29 mouse cellular contexts compared by ENCODE assay signal in the genomic region with DNA sequence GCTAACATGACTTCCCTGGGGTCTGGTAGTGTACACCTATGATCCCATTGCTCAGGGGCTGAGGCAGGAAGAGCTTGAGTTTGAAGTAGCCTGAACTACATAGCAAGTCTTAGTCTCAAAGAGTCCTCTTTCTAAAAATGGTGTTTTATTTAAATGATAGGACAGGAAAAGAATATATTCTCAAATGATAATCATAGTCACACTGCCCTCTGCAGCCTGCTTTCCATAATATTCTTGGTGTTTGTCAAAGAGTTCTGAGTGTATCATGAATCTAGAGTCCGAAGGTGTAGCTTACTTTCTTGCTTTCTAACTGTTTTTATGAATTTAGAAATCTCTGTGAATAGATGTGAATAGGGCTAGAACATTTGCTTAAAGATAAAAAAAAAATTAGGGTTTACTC. TPM values are rescaled to one million over a fixed set of nuclear protein-coding genes. Genes with fewer than 3 reads are reported as not detected.
A peak's percentile ranks its signal among the peaks of the same experiment; 100 is the strongest.
DNase-seq lines count a peak whose midpoint lies in the region; ATAC-seq and TF ChIP-seq lines count a peak whose summit lies in the region.
"Had no signal": no experiment of that assay in that cellular context is flagged by ENCODE, and none has a peak within 500 bp of the region (broad histone marks: within the 10 kb centered on the region; RNA-seq: fewer than 3 reads in every experiment).

No protein-coding gene starts in this region.

- H3K9ac ChIP-seq in forebrain, postnatal 0 days: no peak overlapping the region
- H3K9ac ChIP-seq in intestine, postnatal 0 days (ENCODE audit: low read depth, low read length): no peak overlapping the region
- H3K9ac ChIP-seq in intestine, embryonic 15.5 days: no peak overlapping the region
- H3K9ac ChIP-seq in midbrain, postnatal 0 days (replicated peaks; ENCODE audit: low read length, poor library complexity, severe bottlenecking): no peak overlapping the region
- no peak overlapping the region for H3K9ac ChIP-seq in midbrain, embryonic 15.5 days
- H3K9ac ChIP-seq: hindbrain, embryonic 12.5 days; limb, embryonic 13.5 days; liver, embryonic 13.5 days had no signal

- H3K27me3 ChIP-seq in forebrain, postnatal 0 days (ENCODE audit: insufficient read depth, low read length): no peaks in the 10 kb centered on the region
- no peaks in the 10 kb centered on the region for H3K27me3 ChIP-seq in forebrain, embryonic 10.5 days (ENCODE audit: poor library complexity, severe bottlenecking)
- H3K27me3 ChIP-seq in intestine, postnatal 0 days (replicated peaks; ENCODE audit: control insufficient read depth, insufficient read depth, low read length): no peaks in the 10 kb centered on the region
- no peaks in the 10 kb centered on the region for H3K27me3 ChIP-seq in intestine, embryonic 15.5 days (replicated peaks)
- no peaks in the 10 kb centered on the region for H3K27me3 ChIP-seq in midbrain, postnatal 0 days (ENCODE audit: insufficient read depth, low read length)
- no peaks in the 10 kb centered on the region for H3K27me3 ChIP-seq in midbrain, embryonic 15.5 days (replicated peaks)
- H3K27me3 ChIP-seq: hindbrain, embryonic 12.5 days; limb, embryonic 13.5 days; liver, embryonic 13.5 days had no signal

- no peak overlapping the region for H3K27ac ChIP-seq in forebrain, postnatal 0 days (ENCODE audit: low read depth, low read length)
- H3K27ac ChIP-seq in forebrain, embryonic 10.5 days: no peak overlapping the region
- H3K27ac ChIP-seq in intestine, postnatal 0 days (ENCODE audit: low read depth, low read length): no peak overlapping the region
- no peak overlapping the region for H3K27ac ChIP-seq in intestine, embryonic 15.5 days
- no peak overlapping the region for H3K27ac ChIP-seq in midbrain, postnatal 0 days (ENCODE audit: low read depth, low read length)
- no peak overlapping the region for H3K27ac ChIP-seq in midbrain, embryonic 15.5 days
- H3K27ac ChIP-seq: hindbrain, embryonic 12.5 days; limb, embryonic 13.5 days; liver, embryonic 13.5 days had no signal

- WGBS in forebrain, postnatal 0 days: 85% methylated on average over 1 of the region's 1 CpGs
- WGBS in forebrain, embryonic 10.5 days: 91% methylated on average over 1 of the region's 1 CpGs
- 75% methylated on average over 1 of the region's 1 CpGs for WGBS in intestine, postnatal 0 days
- 81% methylated on average over 1 of the region's 1 CpGs for WGBS in intestine, embryonic 15.5 days
- 87% methylated on average over 1 of the region's 1 CpGs for WGBS in midbrain, postnatal 0 days
- 92% methylated on average over 1 of the region's 1 CpGs for WGBS in midbrain, embryonic 15.5 days

- peak; percentile 48 for DNase-seq in forebrain, postnatal 0 days
- no peak for DNase-seq in forebrain, embryonic 10.5 days (ENCODE audit: extremely low spot score, low spot score)
- DNase-seq in midbrain, postnatal 0 days (ENCODE audit: low spot score): no peak
- no peak for DNase-seq in retina, postnatal 1 day
- DNase-seq: adrenal gland, postnatal 14 days; B cell, adult 2 months; cerebellum, adult 18-20 months; cerebellum, postnatal 25 days; embryo, embryonic 11 days; gastrocnemius, postnatal 10 days; heart, adult 18-20 months; kidney, adult 9 months; kidney, postnatal 4 days; liver, embryonic 13.5 days; lung, postnatal 10 days; right cerebral cortex, postnatal 4 days had no signal

- no peaks in the 10 kb centered on the region for H3K9me3 ChIP-seq in forebrain, postnatal 0 days (ENCODE audit: low read length)
- no peaks in the 10 kb centered on the region for H3K9me3 ChIP-seq in forebrain, embryonic 10.5 days
- no peaks in the 10 kb centered on the region for H3K9me3 ChIP-seq in intestine, postnatal 0 days (ENCODE audit: control insufficient read depth)
- H3K9me3 ChIP-seq in intestine, embryonic 15.5 days: no peaks in the 10 kb centered on the region
- H3K9me3 ChIP-seq in midbrain, postnatal 0 days (ENCODE audit: low read length): no peaks in the 10 kb centered on the region
- no peaks in the 10 kb centered on the region for H3K9me3 ChIP-seq in midbrain, embryonic 15.5 days
- H3K9me3 ChIP-seq: hindbrain, embryonic 12.5 days; limb, embryonic 13.5 days; liver, embryonic 13.5 days had no signal

- peak; percentile 46 for TF ChIP-seq CTCF in forebrain, postnatal 0 days (IDR thresholded peaks at IDR 0.05; ENCODE audit: low read depth)
- peak; percentile 34 for TF ChIP-seq CTCF in intestine, postnatal 0 days (IDR thresholded peaks at IDR 0.05; ENCODE audit: low read depth)
- TF ChIP-seq CTCF in midbrain, postnatal 0 days (IDR thresholded peaks at IDR 0.05): peak; percentile 58

- H3K4me3 ChIP-seq in forebrain, postnatal 0 days (ENCODE audit: low read depth, low read length): no peak overlapping the region
- no peak overlapping the region for H3K4me3 ChIP-seq in forebrain, embryonic 10.5 days
- H3K4me3 ChIP-seq in intestine, postnatal 0 days (ENCODE audit: low read depth, low read length): no peak overlapping the region
- no peak overlapping the region for H3K4me3 ChIP-seq in intestine, embryonic 15.5 days (replicated peaks)
- no peak overlapping the region for H3K4me3 ChIP-seq in midbrain, postnatal 0 days (ENCODE audit: low read depth, low read length)
- H3K4me3 ChIP-seq in midbrain, embryonic 15.5 days: no peak overlapping the region
- H3K4me3 ChIP-seq: hindbrain, embryonic 12.5 days; limb, embryonic 13.5 days; liver, embryonic 13.5 days had no signal

- ATAC-seq in forebrain, postnatal 0 days: no peak
- ATAC-seq in intestine, postnatal 0 days: no peak
- ATAC-seq in intestine, embryonic 15.5 days: no peak
- ATAC-seq in midbrain, postnatal 0 days (ENCODE audit: low FRiP score): no peak
- ATAC-seq in midbrain, embryonic 15.5 days (replicated peaks): no peak
- ATAC-seq: activated CD4-positive, CD25-positive, alpha-beta regulatory T cell, adult 4 months; forebrain, embryonic 16.5 days; inflammation-experienced regulatory T-cells, adult 6 months; midbrain, embryonic 16.5 days had no signal

- H3K4me2 ChIP-seq in forebrain, postnatal 0 days (ENCODE audit: low read depth): no peak overlapping the region
- H3K4me2 ChIP-seq in intestine, postnatal 0 days (replicated peaks; ENCODE audit: low read depth): no peak overlapping the region
- no peak overlapping the region for H3K4me2 ChIP-seq in intestine, embryonic 15.5 days (replicated peaks)
- H3K4me2 ChIP-seq in midbrain, postnatal 0 days (ENCODE audit: low read depth, low read length, poor library complexity, severe bottlenecking): no peak overlapping the region
- no peak overlapping the region for H3K4me2 ChIP-seq in midbrain, embryonic 15.5 days
- H3K4me2 ChIP-seq: hindbrain, embryonic 12.5 days; limb, embryonic 13.5 days; liver, embryonic 13.5 days had no signal

- no peaks in the 10 kb centered on the region for H3K4me1 ChIP-seq in forebrain, postnatal 0 days (ENCODE audit: insufficient read depth)
- H3K4me1 ChIP-seq in forebrain, embryonic 10.5 days: no peaks in the 10 kb centered on the region
- no peaks in the 10 kb centered on the region for H3K4me1 ChIP-seq in intestine, postnatal 0 days (replicated peaks; ENCODE audit: control insufficient read depth, insufficient read depth, low read length)
- H3K4me1 ChIP-seq in intestine, embryonic 15.5 days (replicated peaks): no peaks in the 10 kb centered on the region
- no peaks in the 10 kb centered on the region for H3K4me1 ChIP-seq in midbrain, postnatal 0 days (ENCODE audit: insufficient read depth, low read length)
- H3K4me1 ChIP-seq in midbrain, embryonic 15.5 days: no peaks in the 10 kb centered on the region
- H3K4me1 ChIP-seq: hindbrain, embryonic 12.5 days; liver, embryonic 13.5 days had no signal

- no peaks in the 10 kb centered on the region for H3K36me3 ChIP-seq in forebrain, postnatal 0 days (ENCODE audit: insufficient read depth)
- H3K36me3 ChIP-seq in forebrain, embryonic 10.5 days (replicated peaks): no peaks in the 10 kb centered on the region
- no peaks in the 10 kb centered on the region for H3K36me3 ChIP-seq in intestine, postnatal 0 days (ENCODE audit: control insufficient read depth, insufficient read depth)
- no peaks in the 10 kb centered on the region for H3K36me3 ChIP-seq in intestine, embryonic 15.5 days
- H3K36me3 ChIP-seq in midbrain, postnatal 0 days (ENCODE audit: insufficient read depth, low read length): no peaks in the 10 kb centered on the region
- no peaks in the 10 kb centered on the region for H3K36me3 ChIP-seq in midbrain, embryonic 15.5 days (replicated peaks)
- H3K36me3 ChIP-seq: hindbrain, embryonic 12.5 days; limb, embryonic 13.5 days; liver, embryonic 13.5 days had no signal

RNA-seq across cellular contexts. Expression of a gene that starts 16.0 kb away (rescaled TPM):
- total RNA-seq in forebrain, postnatal 0 days (2014; rRNA removed): 0.08 TPM in 1 of 2 replicates, not detected in the other
- 0.13 TPM in 1 of 2 replicates, not detected in the other for polyA plus RNA-seq in forebrain, postnatal 0 days (2015; fragmentation: Nextera tagmentation; extraction: Ambion mirVana)
- polyA plus RNA-seq in forebrain, embryonic 10.5 days (2016; fragmentation: Nextera tagmentation; extraction: Ambion mirVana): not detected in 2 replicates
- polyA plus RNA-seq in intestine, postnatal 0 days (2015; fragmentation: Nextera tagmentation; extraction: Ambion mirVana): not detected in 2 replicates
- 0.11 and 0.15 TPM in 2 replicates for polyA plus RNA-seq in intestine, embryonic 15.5 days (2015; fragmentation: Nextera tagmentation; extraction: Ambion mirVana)
- not detected in 2 replicates for total RNA-seq in midbrain, postnatal 0 days (2014; rRNA removed)
- 0.15 and 0.19 TPM in 2 replicates for polyA plus RNA-seq in midbrain, postnatal 0 days (2015; fragmentation: Nextera tagmentation; extraction: Ambion mirVana)
- polyA plus RNA-seq in midbrain, embryonic 15.5 days (2015; fragmentation: Nextera tagmentation; extraction: Ambion mirVana): 0.27 and 0.28 TPM in 2 replicates
- total RNA-seq: adrenal gland, postnatal 14 days; gastrocnemius, postnatal 10 days; heart, adult 18-20 months; layer of hippocampus, postnatal 14 days; left cerebral cortex, postnatal 14 days; megakaryocyte-erythroid progenitor cell, adult 5-6 weeks had no signal
- polyA plus RNA-seq: forebrain, embryonic 16.5 days; heart, embryonic 16.5 days; hindbrain, embryonic 12.5 days; limb, embryonic 13.5 days; liver, embryonic 13.5 days had no signal

RNA-seq across cellular contexts. Expression of a gene that starts 56.5 kb away (rescaled TPM):
- total RNA-seq in forebrain, postnatal 0 days (2014; rRNA removed): 28.4 and 36.9 TPM in 2 replicates
- 5.6 and 8.5 TPM in 2 replicates for polyA plus RNA-seq in forebrain, postnatal 0 days (2015; fragmentation: Nextera tagmentation; extraction: Ambion mirVana)
- 8.9 and 9.7 TPM in 2 replicates for polyA plus RNA-seq in forebrain, embryonic 10.5 days (2016; fragmentation: Nextera tagmentation; extraction: Ambion mirVana)
- polyA plus RNA-seq in intestine, postnatal 0 days (2015; fragmentation: Nextera tagmentation; extraction: Ambion mirVana): 2.2 and 3.4 TPM in 2 replicates
- 8.4 and 9.1 TPM in 2 replicates for polyA plus RNA-seq in intestine, embryonic 15.5 days (2015; fragmentation: Nextera tagmentation; extraction: Ambion mirVana)
- 25.0 and 25.8 TPM in 2 replicates for total RNA-seq in midbrain, postnatal 0 days (2014; rRNA removed)
- 4.9 and 7.9 TPM in 2 replicates for polyA plus RNA-seq in midbrain, postnatal 0 days (2015; fragmentation: Nextera tagmentation; extraction: Ambion mirVana)
- 14.1 and 15.9 TPM in 2 replicates for polyA plus RNA-seq in midbrain, embryonic 15.5 days (2015; fragmentation: Nextera tagmentation; extraction: Ambion mirVana)
